Mouse (Mus musculus) embryonic fibroblast, embryonic 13.5 days (primary cell): Measurements from ENCODE around the gene Trim80. TPM values are rescaled to one million over a fixed set of nuclear protein-coding genes. Genes with fewer than 3 reads are reported as not detected.

Experiments
- H3K27ac ChIP-seq: 2 replicates; pipeline ENCODE4 v1.5.1; 2012; ENCODE audit warnings: low read length, control low read depth, inconsistent platforms; ENCODE audit not compliant: insufficient read depth
- H3K4me1 ChIP-seq: 2 replicates; pipeline ENCODE4 v1.6.1; 2011; ENCODE audit warnings: low read length; ENCODE audit not compliant: control insufficient read depth, insufficient read depth
- H3K4me3 ChIP-seq: 2 replicates; pipeline ENCODE4 v1.5.1; 2011; ENCODE audit warnings: mild to moderate bottlenecking, control low read depth, low read length; ENCODE audit not compliant: insufficient read depth
- CTCF ChIP-seq: IDR thresholded peaks from 2 replicates; pipeline ENCODE4 v1.5.1; 2011; ENCODE audit warnings: mild to moderate bottlenecking, control low read depth, low read length, moderate library complexity, borderline replicate concordance; ENCODE audit not compliant: insufficient read depth
- POLR2A ChIP-seq: IDR thresholded peaks from 2 replicates; pipeline ENCODE4 v1.6.1; 2011; ENCODE audit warnings: low read depth, mild to moderate bottlenecking, control low read depth, low read length, moderate library complexity
- polyA plus RNA-seq: library from polyadenylated mRNA; stranded (reverse); fragments of >200 nt; gene quantifications from 2 replicates; pipeline ENCODE4 v1.2.4, GENCODE M21; 2011; ENCODE audit warnings: low read depth; ENCODE audit not compliant: missing spikeins, insufficient read length

Trim80 gene
- polyA plus RNA-seq, 1 experiment = not detected

GRCm38 (mm10) chr11:115427482-115428331, 12.6 kb upstream of the Trim80 start:
- H3K4me1 ChIP-seq = no peaks in the 10 kb centered on the region
- H3K27ac ChIP-seq = no peak overlapping the region
- TF ChIP-seq CTCF (peak; percentile 74), POLR2A (peak; percentile 39; the same call in 1 of the 2 replicates)
- H3K4me3 ChIP-seq = no peak overlapping the region

- no peaks in the 10 kb centered on the region for H3K4me1 ChIP-seq
- TF ChIP-seq CTCF (no peak), POLR2A (no peak)
- H3K4me3 ChIP-seq = no peak overlapping the region
- no peak overlapping the region for H3K27ac ChIP-seq
These were observed 11.0 kb upstream of the Trim80 start for GRCm38 (mm10) chr11:115429307-115429706.

GRCm38 (mm10) chr11:115430561-115430960, 9.8 kb upstream of the Trim80 start:
- no peak overlapping the region for H3K4me3 ChIP-seq
- H3K27ac ChIP-seq = no peak overlapping the region
- no peak for TF ChIP-seq CTCF
- H3K4me1 ChIP-seq = no peaks in the 10 kb centered on the region; the same call in 1 of the 2 replicates

- TF ChIP-seq POLR2A (no peak), CTCF (no peak)
- Histone ChIP-seq H3K4me3 (no peak overlapping the region), H3K27ac (no peak overlapping the region), H3K4me1 (peaks cover 4% of the 10 kb centered on the region; the same call in 1 of the 2 replicates)
These were observed 7.5 kb upstream of the Trim80 start for GRCm38 (mm10) chr11:115432814-115433213.

GRCm38 (mm10) chr11:115433342-115433741, 7.0 kb upstream of the Trim80 start:
- Histone ChIP-seq H3K27ac (no peak overlapping the region), H3K4me1 (peaks cover 4% of the 10 kb centered on the region; the same call in 1 of the 2 replicates), H3K4me3 (no peak overlapping the region)
- no peak for TF ChIP-seq POLR2A
- no peak for TF ChIP-seq CTCF

- Histone ChIP-seq H3K4me1 (peaks cover 4% of the 10 kb centered on the region; the same call in 1 of the 2 replicates), H3K27ac (no peak overlapping the region), H3K4me3 (no peak overlapping the region)
- TF ChIP-seq CTCF = no peak
These were observed 4.6 kb upstream of the Trim80 start for GRCm38 (mm10) chr11:115435596-115436337.

GRCm38 (mm10) chr11:115437571-115438122, 2.7 kb upstream of the Trim80 start:
- no peak overlapping the region for H3K4me3 ChIP-seq
- H3K27ac ChIP-seq = no peak overlapping the region
- TF ChIP-seq POLR2A (no peak), CTCF (no peak)
- H3K4me1 ChIP-seq = peaks cover 4% of the 10 kb centered on the region; the same call in 1 of the 2 replicates

- Histone ChIP-seq H3K27ac (no peak overlapping the region), H3K4me3 (no peak overlapping the region), H3K4me1 (peaks cover 4% of the 10 kb centered on the region; the same call in 1 of the 2 replicates)
- TF ChIP-seq POLR2A (no peak), CTCF (no peak)
These were observed 1.0 kb upstream of the Trim80 start for GRCm38 (mm10) chr11:115439326-115439725.

- TF ChIP-seq CTCF (no peak), POLR2A (no peak)
- H3K4me3 ChIP-seq = no peak overlapping the region
- H3K27ac ChIP-seq = no peak overlapping the region
- no peaks in the 10 kb centered on the region for H3K4me1 ChIP-seq
These were observed 1.1 kb downstream of the Trim80 start for GRCm38 (mm10) chr11:115441417-115441816.
